Mouse (Mus musculus): ENCODE measurements around the gene Serpinb9f. TPM values are rescaled to one million over a fixed set of nuclear protein-coding genes. Genes with fewer than 3 reads are reported as not detected.

The Serpinb9f gene
- polyA plus RNA-seq (2017; shearing (Covaris generic)) = not detected

DNA sequence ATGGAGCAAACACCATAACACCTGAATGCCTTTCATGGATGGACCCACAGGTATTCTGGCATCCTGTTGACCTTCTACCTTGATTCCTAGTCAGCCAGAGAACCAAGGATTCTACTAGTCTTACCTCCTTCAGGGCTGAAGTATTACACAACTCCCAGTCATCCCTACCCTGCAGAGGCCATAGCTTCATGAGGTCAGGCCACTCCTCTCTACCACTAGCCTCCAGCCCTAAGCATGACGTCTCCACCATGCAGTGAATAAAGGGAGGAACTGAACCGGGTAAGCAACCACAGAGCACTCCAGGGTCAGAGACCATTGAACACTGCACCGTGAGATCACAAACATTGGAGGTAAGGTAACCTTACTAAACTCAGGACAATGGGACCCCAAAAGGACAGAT lies at the start of gene Serpinb9f:
Gene Serpinb9f (plus strand): TSS at position 301 of the 400 bp plus-strand sequence.

Other genes starting within 250 kb of the Serpinb9f start
- 1.3 TPM for gene Serpinb1b, start 245.5 kb upstream of the Serpinb9f start, polyA plus RNA-seq (2017; shearing (Covaris generic))
- gene Serpinb9c, start 164.3 kb upstream of the Serpinb9f start, polyA plus RNA-seq (2017; shearing (Covaris generic)) = not detected
- not detected for gene Serpinb9d, start 131.1 kb upstream of the Serpinb9f start, polyA plus RNA-seq (2017; shearing (Covaris generic))
- gene Serpinb9e, start 74.5 kb upstream of the Serpinb9f start, polyA plus RNA-seq (2017; shearing (Covaris generic)) = not detected
- gene Gm11397, start 71.7 kb downstream of the Serpinb9f start, polyA plus RNA-seq (2017; shearing (Covaris generic)) = not detected
- not detected for gene Serpinb9g, start 160.7 kb downstream of the Serpinb9f start, polyA plus RNA-seq (2017; shearing (Covaris generic))

All from effector memory CD4-positive, alpha-beta T cell, adult 5 months (primary cell).